Mouse (Mus musculus) layer of hippocampus, postnatal 25 days (tissue): ENCODE results near the gene Hal. TPM values are rescaled to one million over a fixed set of nuclear protein-coding genes. Genes with fewer than 3 reads are reported as not detected.
A peak's percentile ranks its signal among the peaks of the same experiment; 100 is the strongest.
"Not testable (repeated sequence)": the region's sequence is repeated elsewhere in the genome, so short reads cannot be mapped to it uniquely, and the experiment has no call there.

Source experiments
- DNase-seq, 2 experiments: peaks; one replicate each; pipeline ENCODE4 v3.0.0; 2022; ENCODE audit warnings: mixed read lengths in 2 of 2, low spot score in 1 of 2; ENCODE audit errors: extremely low spot score in 1 of 2
- total RNA-seq, 2 experiments: library from RNA; stranded (reverse); gene quantifications; 2 replicates each; pipeline ENCODE4 v1.2.3; 2021

Hal gene
- total RNA-seq, 2 experiments from 2014 or later, result not detected

DNA sequence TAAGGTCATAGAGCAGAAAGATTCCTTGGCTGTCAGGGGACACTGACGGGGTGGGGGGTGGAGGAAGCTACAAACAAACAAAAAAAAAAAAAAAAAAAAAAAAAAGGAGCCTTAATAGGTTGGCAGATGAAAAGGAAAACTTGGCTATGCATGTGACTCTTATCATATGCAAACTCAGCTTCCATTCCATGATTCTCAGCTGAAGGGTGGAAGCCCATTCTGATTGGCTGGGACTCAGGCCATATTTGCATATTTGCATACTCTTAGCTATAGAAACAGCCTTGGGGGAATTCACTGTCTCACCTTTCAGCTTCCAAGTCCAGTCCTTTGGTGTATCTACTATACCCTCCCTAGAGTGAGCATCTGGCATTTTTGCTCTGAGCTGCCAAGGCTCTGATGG is 26.9 kb downstream of the Hal start:
- no peak for DNase-seq

DNA sequence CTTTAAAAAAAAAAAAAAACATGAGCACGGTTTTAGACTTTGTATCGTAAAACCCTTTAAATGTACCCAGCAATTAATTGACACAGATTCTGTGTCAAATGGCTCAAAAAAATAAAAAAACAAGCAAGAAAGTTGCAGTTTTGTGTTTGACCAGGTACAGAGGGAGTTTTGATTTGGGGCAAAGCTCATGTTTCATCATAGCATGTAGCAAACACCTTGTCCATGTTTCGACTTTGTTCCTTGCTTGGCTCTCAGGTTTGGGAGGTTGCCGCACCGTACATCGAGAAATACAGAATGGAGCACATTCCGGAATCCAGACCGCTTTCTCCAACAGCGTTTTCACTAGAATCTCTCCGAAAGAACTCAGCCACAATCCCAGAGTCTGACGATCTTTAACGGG is 27.4 kb downstream of the Hal start:
- DNase-seq, result no peak

DNA sequence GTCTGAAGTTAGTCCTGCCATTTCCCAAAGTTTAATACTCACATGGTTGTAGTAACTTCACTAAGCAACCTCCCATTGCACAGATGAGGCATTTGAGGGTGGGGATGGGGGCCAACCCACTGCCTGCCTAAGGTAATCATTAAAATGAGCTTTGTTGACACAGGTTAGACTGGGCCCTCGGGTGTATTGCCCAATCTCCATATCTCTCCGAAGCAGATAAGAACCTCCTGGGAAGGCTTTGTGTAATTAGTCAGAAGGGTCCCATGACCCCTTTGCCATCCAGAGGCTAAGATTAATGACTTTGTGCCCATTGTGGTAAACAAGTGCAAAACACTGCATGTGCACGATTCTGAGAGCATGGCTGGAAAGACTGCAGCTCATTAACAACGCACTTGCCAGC is 29.2 kb downstream of the Hal start:
- DNase-seq, result no peak

DNA sequence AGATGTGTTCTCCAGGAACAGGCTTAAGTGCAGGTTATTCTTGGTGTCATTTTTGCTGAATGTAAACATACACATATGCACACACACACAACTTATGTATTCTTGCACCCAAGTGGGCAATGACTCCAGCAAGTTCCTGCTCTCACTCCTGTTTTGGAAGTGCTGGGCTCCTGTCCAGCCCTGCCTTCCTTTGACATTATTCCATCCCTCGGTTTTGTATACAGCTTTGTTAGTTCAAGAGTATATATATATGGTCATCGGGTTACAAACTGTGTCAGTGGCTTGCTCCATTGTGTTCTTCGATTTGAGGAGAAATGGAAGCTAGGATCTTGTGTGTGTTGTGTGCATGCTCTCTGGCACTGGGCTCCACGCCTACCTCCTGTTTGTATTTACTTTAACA is 29.6 kb downstream of the Hal start:
- no peak for DNase-seq

GRCm38 (mm10) chr10:93518620-93519019 is 30.1 kb downstream of the Hal start:
- DNase-seq, result no peak

DNA sequence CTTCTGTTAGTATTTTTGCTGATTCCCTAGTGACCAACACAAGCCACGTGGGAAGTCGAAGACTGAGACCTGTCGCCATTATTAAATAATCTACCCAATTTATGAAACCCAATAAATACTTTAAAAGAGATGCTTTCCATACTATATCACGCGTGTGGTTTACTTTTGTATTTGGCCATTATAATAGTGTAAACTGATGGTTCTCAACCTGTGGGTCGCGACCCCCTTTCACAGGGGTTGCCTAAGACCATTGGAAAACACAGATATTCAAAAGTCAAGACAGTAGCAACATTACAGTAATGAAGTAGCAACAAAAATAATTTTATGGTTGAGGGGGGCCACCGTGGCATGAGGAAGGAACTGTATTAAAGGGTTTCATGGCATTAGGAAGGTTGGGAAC is 30.6 kb downstream of the Hal start:
- DNase-seq, result no peak

DNA sequence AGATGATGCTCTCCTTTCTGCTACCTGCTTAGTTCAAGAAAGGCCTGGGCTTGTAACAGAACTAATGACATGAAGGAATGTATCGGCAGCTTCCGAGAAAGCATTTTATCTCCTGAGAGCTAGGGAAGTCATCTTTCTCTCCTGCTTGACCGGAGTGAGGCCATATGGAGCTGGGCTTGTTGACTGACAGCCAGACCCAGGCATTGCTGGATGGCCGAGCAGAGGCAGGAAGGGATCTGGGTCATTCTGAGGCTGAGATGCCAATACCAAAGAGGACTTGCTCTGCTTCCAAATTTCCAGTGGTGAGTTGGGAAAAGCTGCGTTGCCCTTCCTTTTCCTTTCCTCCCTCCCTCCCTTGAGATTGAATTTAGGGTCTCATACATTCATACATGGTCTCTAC is 31.2 kb downstream of the Hal start:
- DNase-seq, result no peak

GRCm38 (mm10) chr10:93520994-93521393 is 32.4 kb downstream of the Hal start:
- no peak for DNase-seq

DNA sequence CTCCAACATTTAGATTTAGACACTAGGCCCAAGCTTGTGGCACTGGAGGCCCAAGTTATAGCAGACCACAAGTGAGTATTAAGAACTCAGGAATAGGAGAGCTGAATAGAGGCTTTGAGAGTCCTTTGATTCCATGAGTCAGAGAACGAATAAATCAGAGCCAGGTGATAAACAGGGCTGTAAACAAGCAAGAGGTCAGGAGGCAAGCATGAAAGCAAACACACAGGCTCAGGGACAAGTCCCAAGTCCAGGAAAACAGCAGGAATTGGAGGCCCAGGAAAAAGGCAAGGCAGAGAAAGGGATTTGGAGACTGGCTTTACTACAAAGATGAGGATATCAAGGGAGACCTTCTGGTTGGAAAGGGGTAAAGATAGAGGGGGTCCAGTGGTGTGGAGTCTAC is 36.8 kb downstream of the Hal start:
- no peak for DNase-seq

- no peak for DNase-seq
Observed at GRCm38 (mm10) chr10:93538287-93538686, 49.7 kb downstream of the Hal start.

DNA sequence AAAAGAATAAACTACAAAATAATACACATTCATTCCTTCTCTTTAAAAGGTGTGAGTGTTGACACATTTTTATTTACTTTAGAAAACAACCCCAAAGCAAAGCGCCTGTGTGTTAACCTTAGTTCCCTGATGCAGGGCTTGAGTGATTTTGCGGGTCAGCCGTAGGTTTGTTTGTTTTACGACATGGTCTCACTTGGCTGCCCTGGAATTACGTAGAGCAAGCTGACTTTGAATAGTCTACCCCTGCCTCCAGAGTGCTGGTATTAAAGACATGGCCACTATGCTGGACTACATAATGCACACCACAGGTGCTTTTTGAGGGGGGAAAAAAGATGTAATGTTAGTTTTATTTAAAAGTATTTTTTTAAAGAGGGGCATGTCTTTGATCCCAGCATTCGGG is 50.2 kb downstream of the Hal start:
- DNase-seq, result no peak

GRCm38 (mm10) chr10:93539775-93540430 is 51.3 kb downstream of the Hal start, which contains the start of gene Amdhd1:
TSS of gene Amdhd1 (minus strand) at chr10:93540033.
- DNase-seq, result peak in 1 of 2 experiments; percentile 50

DNA sequence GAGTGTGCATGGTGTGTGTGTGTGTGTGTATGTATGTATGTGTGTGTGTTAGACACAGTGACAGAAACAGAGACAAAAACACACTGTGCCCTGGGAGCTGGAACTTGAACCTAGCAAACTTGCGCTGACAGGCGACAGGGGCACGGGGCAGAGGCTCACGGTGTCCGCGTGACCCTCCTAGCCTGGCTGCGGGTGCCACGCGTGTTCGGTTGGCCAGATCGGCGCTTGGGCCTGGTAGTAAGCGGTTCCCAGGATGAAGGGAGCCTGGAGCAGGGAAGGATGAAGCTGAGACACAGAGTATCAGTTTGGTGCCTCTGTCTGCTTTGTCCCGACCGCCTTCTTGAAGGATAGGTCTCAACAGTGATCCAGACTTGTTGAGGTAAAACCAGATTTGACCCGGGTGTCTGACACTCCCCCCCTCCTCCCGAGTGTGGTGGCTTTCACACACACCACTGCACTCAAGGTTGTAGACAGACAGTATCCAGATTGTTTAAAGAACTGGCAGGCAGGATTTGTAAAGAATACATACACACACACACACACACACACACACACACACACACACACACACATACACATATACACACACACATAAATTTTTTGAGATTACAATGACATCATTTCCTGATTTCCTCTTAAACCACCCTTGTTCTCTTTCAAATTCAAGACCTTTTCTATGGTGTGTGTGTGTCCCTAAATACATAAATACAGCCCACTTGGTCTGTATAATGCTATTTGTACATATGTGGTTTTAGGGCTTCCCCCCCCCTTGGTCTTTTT is 52.1 kb downstream of the Hal start, which contains the start of gene Ccdc38:
TSS of gene Ccdc38 (plus strand) at position 202 of the 780 bp plus-strand sequence.
- DNase-seq, result no peak

DNA sequence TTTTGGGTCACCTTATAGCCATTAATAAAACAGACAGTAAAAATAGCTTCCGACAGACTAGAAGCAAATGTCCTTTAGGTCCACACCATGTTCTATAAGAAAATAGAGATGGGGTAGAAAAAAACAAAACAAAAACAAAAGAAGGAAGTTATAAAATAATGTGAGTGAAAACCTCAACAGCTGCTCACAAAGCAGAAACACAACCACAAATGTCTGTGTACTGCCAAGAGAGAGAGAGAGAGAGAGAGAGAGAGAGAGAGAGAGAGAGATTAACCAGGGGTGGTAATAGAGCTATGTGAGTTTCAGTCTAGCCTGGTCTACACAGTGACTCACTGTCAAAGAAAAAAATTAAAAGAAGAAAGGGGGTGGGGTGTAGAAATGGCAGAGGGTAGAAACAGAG is 53.0 kb downstream of the Hal start:
- no peak for DNase-seq

DNA sequence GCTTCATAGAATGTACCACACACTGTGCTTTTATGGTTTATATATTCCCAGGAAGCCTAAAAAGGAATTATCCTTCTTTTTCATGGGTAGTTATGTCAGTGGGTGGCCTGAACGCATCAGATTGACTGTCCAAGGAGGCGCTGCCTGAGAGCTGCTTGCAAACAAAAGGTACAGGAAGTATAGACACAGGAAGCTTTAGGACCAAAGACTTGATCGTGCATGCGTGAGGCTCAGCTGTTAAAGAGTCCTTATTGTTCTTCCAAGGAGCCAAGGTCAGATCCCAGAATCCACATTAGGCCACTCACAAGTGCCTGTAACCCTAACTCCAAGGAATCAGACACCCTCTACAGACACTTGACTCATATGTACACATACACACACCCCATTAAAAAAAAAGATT is 53.8 kb downstream of the Hal start:
- no peak for DNase-seq

DNA sequence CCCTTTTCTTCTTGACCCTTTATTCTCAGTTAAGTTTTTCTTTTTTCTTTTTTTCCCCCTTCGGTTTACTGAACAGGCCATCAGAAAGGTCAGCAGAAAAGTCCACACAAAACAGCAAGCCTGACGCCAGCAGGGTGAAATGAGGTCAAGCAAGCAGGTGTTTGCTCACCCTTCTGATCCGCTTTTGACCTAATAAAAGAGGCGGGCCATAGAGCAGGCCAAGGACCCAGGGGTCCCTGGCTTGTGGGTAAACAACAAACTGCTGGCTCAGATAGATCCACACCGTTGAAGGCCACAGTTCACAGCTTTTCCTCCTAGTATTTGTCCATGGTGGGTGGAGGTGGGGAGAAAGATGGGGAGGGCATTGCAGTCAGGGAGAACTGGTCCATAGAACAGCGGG is 54.6 kb downstream of the Hal start:
- DNase-seq, result no peak

GRCm38 (mm10) chr10:93544172-93544571 is 55.6 kb downstream of the Hal start:
- DNase-seq, result no peak

GRCm38 (mm10) chr10:93547741-93548270 is 59.2 kb downstream of the Hal start:
- no peak for DNase-seq

DNA sequence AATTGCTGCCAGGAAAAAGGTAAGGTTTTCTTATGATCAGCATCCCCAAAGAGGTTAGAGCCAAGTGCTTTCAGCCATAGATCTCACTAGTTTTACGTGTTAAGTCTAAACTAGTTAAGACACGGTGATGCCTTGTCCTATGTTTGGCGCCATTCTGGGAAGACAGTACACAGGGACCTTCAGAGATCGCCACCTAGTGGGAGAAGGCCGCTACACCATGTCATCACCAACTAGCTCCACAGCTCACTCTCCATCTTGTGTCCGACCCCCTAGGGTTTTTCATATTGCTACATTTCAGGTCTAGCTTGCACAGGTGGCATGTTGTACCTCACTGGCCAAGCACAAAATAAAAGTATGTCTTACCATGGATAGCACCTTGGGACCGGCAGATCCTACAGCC is 60.4 kb downstream of the Hal start:
- peak; percentile 44 to 89 for DNase-seq

GRCm38 (mm10) chr10:93549821-93550220 is 61.3 kb downstream of the Hal start:
- DNase-seq, result no peak

- DNase-seq, result no peak
Observed at GRCm38 (mm10) chr10:93552596-93552995, 64.0 kb downstream of the Hal start.

GRCm38 (mm10) chr10:93557971-93558370 is 69.4 kb downstream of the Hal start:
- not testable (repeated sequence) for DNase-seq
